Mouse (Mus musculus) embryonic facial prominence, embryonic 10.5 days (tissue): ENCODE measurements around the gene Vwf. TPM values are rescaled to one million over a fixed set of nuclear protein-coding genes. Genes with fewer than 3 reads are reported as not detected.

Experiments used
- DNase-seq: peaks from one replicate; pipeline ENCODE4 v3.0.0-alpha.2; 2017; ENCODE audit warnings: low spot score
- H3K27ac ChIP-seq: fragments of 300-500 bp; sonication (generic); replicated peaks from 2 replicates; pipeline ENCODE4 v1.5.1; 2016; ENCODE audit warnings: mild to moderate bottlenecking
- H3K27me3 ChIP-seq: fragments of 300-500 bp; sonication (generic); replicated peaks from 2 replicates; pipeline ENCODE4 v1.6.1; 2016; ENCODE audit warnings: low read depth, mild to moderate bottlenecking; ENCODE audit not compliant: poor library complexity, severe bottlenecking
- H3K36me3 ChIP-seq: fragments of 300-500 bp; sonication (generic); replicated peaks from 2 replicates; pipeline ENCODE4 v1.6.1; 2016; ENCODE audit warnings: mild to moderate bottlenecking, moderate library complexity
- H3K4me1 ChIP-seq: fragments of 300-500 bp; sonication (generic); 2 replicates; pipeline ENCODE4 v1.6.1; 2016
- H3K4me3 ChIP-seq: fragments of 300-500 bp; sonication (generic); 2 replicates; pipeline ENCODE4 v1.5.1; 2016; ENCODE audit warnings: mild to moderate bottlenecking, moderate library complexity
- H3K9me3 ChIP-seq: fragments of 300-500 bp; sonication (generic); 2 replicates; pipeline ENCODE4 v1.6.1; 2016; ENCODE audit warnings: mild to moderate bottlenecking
- WGBS: fragments of 180-500 bp; shearing (Covaris S2); methylation state at CpG from one replicate; pipeline ENCODE4 v1.1.7; 2016; 5-methylcytosine and 5-hydroxymethylcytosine counted together
- polyA plus RNA-seq: library from polyadenylated mRNA; unstranded; fragments of >200 nt; fragmentation: Nextera tagmentation; extraction: Ambion mirVana; gene quantifications from 2 replicates; pipeline ENCODE4 v1.2.1, GENCODE M21; 2016

The Vwf gene
- polyA plus RNA-seq, 1 experiment from 2014 or later: 8.6 TPM

GRCm38 (mm10) chr6:125526066-125526465, 20.5 kb upstream of the Vwf start:
- H3K27ac ChIP-seq: no peak overlapping the region
- no peaks in the 10 kb centered on the region for H3K36me3 ChIP-seq
- no peaks in the 10 kb centered on the region for H3K27me3 ChIP-seq
- no peak overlapping the region for H3K4me3 ChIP-seq
- 71% methylated on average over 3 of the region's 3 CpGs for WGBS
- no peaks in the 10 kb centered on the region for H3K4me1 ChIP-seq
- no peaks in the 10 kb centered on the region for H3K9me3 ChIP-seq
- DNase-seq: no peak

DNA sequence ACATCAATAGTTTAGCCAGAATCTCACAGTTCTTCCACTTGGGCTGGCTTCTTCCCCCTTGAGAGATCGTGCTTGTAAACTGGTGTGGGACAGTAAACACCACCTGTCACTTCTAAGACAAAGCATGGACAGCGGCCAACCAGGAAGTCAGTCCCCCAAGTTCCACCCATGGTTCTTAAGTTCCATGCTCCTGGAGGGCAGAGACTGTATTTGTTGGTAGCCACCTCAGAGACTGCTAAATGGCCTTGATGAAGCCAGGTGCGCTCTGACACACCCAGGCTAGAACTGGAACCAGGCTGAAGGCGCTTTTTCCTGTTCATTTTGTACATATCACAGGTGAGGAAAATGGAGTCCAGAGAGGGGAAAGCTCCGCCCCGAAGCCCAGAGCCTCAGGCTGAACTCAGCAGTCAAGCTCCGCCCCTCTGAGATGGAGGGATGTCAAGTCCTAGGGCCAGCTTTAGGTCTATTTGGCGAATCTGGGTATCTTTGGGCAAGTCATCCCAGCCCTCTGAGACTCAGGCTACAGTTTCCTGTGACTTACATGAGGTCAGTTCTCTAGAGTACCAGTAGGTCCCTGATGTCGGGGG, 17.9 kb upstream of the Vwf start:
- Histone ChIP-seq H3K27me3 (no peaks in the 10 kb centered on the region), H3K36me3 (no peaks in the 10 kb centered on the region), H3K4me3 (no peak overlapping the region), H3K4me1 (no peaks in the 10 kb centered on the region), H3K9me3 (no peaks in the 10 kb centered on the region), H3K27ac (no peak overlapping the region)
- WGBS: 87% methylated on average over 9 of the region's 9 CpGs
- DNase-seq: no peak

DNA sequence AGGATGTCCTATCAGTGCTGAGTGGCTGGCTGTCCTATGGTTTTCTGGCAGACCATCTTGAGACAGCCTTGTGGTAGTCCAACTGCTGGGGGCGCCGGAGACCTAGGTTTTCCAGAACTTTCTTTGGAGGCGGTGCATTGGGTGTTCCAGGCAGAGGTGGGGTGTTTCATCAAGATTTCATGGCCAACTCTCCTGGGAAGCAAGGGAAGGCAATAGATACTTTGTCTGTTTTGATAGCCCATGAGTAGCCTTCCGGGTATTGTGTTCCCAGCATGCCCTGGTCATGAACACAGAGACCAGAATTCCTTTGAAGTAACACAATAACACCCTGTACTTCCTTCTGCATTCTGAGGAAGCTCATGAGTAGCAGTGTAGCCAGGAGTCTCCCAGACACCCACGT, 17.1 kb upstream of the Vwf start:
- H3K4me1 ChIP-seq: no peaks in the 10 kb centered on the region
- WGBS: 82% methylated on average over 5 of the region's 5 CpGs
- DNase-seq: no peak
- H3K27me3 ChIP-seq: no peaks in the 10 kb centered on the region
- H3K36me3 ChIP-seq: no peaks in the 10 kb centered on the region
- H3K9me3 ChIP-seq: no peaks in the 10 kb centered on the region
- no peak overlapping the region for H3K4me3 ChIP-seq
- H3K27ac ChIP-seq: no peak overlapping the region

GRCm38 (mm10) chr6:125533104-125533650, 13.4 kb upstream of the Vwf start:
- DNase-seq: no peak
- Histone ChIP-seq H3K9me3 (no peaks in the 10 kb centered on the region), H3K27me3 (no peaks in the 10 kb centered on the region), H3K4me1 (no peaks in the 10 kb centered on the region), H3K27ac (no peak overlapping the region), H3K36me3 (no peaks in the 10 kb centered on the region), H3K4me3 (no peak overlapping the region)
- WGBS: 87% methylated on average over 11 of the region's 11 CpGs

- H3K27ac ChIP-seq: no peak overlapping the region
- DNase-seq: no peak
- peaks cover 3% of the 10 kb centered on the region; the same call in 1 of the 2 replicates for H3K4me1 ChIP-seq
- 83% methylated on average over 5 of the region's 5 CpGs for WGBS
- no peak overlapping the region for H3K4me3 ChIP-seq
- no peaks in the 10 kb centered on the region for H3K9me3 ChIP-seq
- H3K36me3 ChIP-seq: no peaks in the 10 kb centered on the region
- no peaks in the 10 kb centered on the region for H3K27me3 ChIP-seq
Measured at GRCm38 (mm10) chr6:125534990-125535389, 11.6 kb upstream of the Vwf start.

DNA sequence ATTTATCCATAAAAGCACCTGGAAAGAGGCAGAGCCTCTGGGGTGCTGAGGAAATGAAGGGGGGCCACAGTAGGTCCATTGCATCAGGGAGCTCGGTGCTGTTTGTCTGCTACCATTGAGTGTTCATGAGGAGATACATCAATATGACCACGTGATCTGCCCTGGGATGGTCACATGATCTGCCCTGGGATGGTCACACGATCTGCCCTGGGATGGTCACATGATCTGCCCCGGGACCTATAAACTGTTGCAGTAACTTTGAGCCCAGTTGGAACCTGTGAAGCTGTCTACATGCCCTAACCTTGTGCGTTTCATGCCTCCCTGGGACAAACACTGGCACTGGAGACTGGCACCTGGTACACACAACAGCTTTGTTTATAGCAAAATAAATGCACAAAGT, 8.1 kb upstream of the Vwf start:
- WGBS: 83% methylated on average over 5 of the region's 5 CpGs
- no peaks in the 10 kb centered on the region for H3K9me3 ChIP-seq

DNA sequence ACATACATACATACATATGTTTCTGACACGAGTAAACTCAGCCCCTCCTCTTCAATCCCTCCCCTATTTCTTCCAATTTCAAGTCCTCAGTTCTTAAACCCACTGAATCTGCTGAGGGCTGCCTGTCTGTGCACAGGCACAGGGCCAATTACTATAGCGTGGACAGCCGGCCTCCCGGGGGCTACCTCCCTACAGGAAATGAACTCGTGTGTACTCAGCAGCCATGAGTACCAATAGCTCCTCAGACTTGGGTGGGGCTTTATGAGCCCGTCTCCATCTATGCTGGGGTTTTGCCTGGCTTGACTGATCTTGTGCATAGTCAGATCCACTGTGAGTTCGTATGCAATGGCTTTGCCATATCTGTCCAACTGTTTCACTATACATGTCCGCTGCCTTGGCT, 7.2 kb upstream of the Vwf start:
- WGBS: 78% methylated on average over 8 of the region's 8 CpGs
- peaks cover 3% of the 10 kb centered on the region; the same call in 1 of the 2 replicates for H3K4me1 ChIP-seq
- no peak for DNase-seq
- no peak overlapping the region for H3K27ac ChIP-seq
- no peaks in the 10 kb centered on the region for H3K9me3 ChIP-seq
- H3K4me3 ChIP-seq: no peak overlapping the region
- H3K27me3 ChIP-seq: no peaks in the 10 kb centered on the region
- no peaks in the 10 kb centered on the region for H3K36me3 ChIP-seq

More for the DNA sequence above, 8.1 kb upstream of the Vwf start:
- Histone ChIP-seq H3K4me1 (peaks cover 3% of the 10 kb centered on the region; the same call in 1 of the 2 replicates), H3K4me3 (no peak overlapping the region), H3K27me3 (no peaks in the 10 kb centered on the region), H3K27ac (no peak overlapping the region), H3K36me3 (no peaks in the 10 kb centered on the region)
- no peak for DNase-seq

DNA sequence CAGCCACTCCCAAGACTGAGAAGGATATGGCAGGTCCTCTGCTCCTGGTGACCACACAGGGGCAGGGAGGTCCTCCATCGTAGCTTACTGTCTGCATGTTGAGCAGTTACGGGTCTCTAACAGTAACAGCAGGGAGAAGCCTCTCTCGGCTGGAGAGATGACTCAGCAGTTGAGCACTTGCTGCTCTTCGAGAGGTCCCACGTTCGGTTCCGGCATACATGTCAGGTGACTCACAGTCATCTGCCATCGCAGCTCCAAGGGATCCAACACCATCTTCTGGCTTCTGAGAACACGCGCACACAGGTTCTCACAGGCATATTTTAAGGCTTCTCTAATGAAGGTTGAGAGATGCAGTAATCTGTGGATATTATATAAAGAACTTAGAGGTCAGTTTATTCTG, 6.4 kb upstream of the Vwf start:
- DNase-seq: no peak
- Histone ChIP-seq H3K4me3 (no peak overlapping the region), H3K4me1 (peaks cover 3% of the 10 kb centered on the region; the same call in 1 of the 2 replicates), H3K9me3 (no peaks in the 10 kb centered on the region), H3K27me3 (no peaks in the 10 kb centered on the region), H3K36me3 (no peaks in the 10 kb centered on the region), H3K27ac (no peak overlapping the region)
- 86% methylated on average over 10 of the region's 10 CpGs for WGBS

- no peak overlapping the region for H3K4me3 ChIP-seq
- no peaks in the 10 kb centered on the region for H3K27me3 ChIP-seq
- peaks cover 3% of the 10 kb centered on the region; the same call in 1 of the 2 replicates for H3K4me1 ChIP-seq
- WGBS: 91% methylated on average over 6 of the region's 6 CpGs
- H3K36me3 ChIP-seq: no peaks in the 10 kb centered on the region
- DNase-seq: no peak
- H3K9me3 ChIP-seq: no peaks in the 10 kb centered on the region
- H3K27ac ChIP-seq: no peak overlapping the region
Measured at GRCm38 (mm10) chr6:125540826-125541225, 5.7 kb upstream of the Vwf start.

- Histone ChIP-seq H3K4me3 (no peak overlapping the region), H3K27ac (no peak overlapping the region), H3K4me1 (peaks cover 3% of the 10 kb centered on the region; the same call in 1 of the 2 replicates), H3K9me3 (no peaks in the 10 kb centered on the region), H3K27me3 (no peaks in the 10 kb centered on the region), H3K36me3 (no peaks in the 10 kb centered on the region)
- WGBS: 86% methylated on average over 6 of the region's 6 CpGs
- no peak for DNase-seq
Measured at GRCm38 (mm10) chr6:125541296-125541695, 5.3 kb upstream of the Vwf start.

DNA sequence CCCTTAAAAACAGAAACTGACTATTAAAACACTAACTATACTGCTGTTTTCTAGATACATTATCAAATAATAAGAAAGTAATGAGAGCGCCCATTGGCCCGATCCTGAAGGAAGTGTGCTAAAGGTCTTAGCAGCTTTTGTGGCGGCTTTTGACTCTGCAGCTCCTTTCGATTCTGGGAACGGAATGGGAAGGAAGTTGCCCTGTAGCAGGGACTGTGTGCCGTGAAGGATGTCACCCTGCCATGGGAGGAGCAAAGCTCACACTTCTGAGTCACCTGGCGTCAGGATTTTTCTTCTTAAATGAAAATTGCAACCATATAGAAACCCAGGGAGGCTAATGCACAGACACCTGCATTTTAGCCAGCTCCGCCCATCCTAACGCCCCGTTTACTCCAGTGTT, 1.8 kb downstream of the Vwf start:
- peaks cover 15% of the 10 kb centered on the region; the same call in 1 of the 2 replicates for H3K4me1 ChIP-seq
- H3K27me3 ChIP-seq: no peaks in the 10 kb centered on the region
- no peak overlapping the region for H3K4me3 ChIP-seq
- H3K27ac ChIP-seq: no peak overlapping the region
- DNase-seq: no peak
- no peaks in the 10 kb centered on the region for H3K9me3 ChIP-seq
- 78% methylated on average over 10 of the region's 10 CpGs for WGBS
- H3K36me3 ChIP-seq: no peaks in the 10 kb centered on the region

GRCm38 (mm10) chr6:125550172-125550571, 3.6 kb downstream of the Vwf start:
- no peaks in the 10 kb centered on the region for H3K27me3 ChIP-seq
- WGBS: 80% methylated on average over 5 of the region's 5 CpGs
- peaks cover 15% of the 10 kb centered on the region; the same call in 1 of the 2 replicates for H3K4me1 ChIP-seq
- DNase-seq: no peak
- H3K27ac ChIP-seq: no peak overlapping the region
- H3K4me3 ChIP-seq: no peak overlapping the region
- no peaks in the 10 kb centered on the region for H3K36me3 ChIP-seq
- no peaks in the 10 kb centered on the region for H3K9me3 ChIP-seq

DNA sequence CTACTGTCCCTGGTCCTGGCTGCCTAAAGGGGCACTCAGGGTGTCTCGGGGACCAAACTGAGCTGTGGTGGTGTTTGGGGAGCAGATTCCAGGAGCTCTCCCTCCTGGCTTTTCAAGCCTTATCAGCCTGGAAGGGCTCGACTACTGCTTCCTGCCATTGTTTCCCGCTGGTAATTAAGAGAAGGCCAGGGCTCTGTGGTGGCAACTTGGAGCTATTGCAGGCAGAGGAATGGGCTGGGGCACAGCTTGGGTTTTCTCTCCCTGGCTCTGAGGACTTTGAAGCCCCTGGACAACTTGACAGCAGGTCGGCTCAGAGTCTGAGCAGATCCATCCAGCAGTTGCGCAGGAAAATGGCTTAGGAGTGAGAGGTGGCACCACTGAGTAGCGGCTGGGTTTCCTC, 6.2 kb downstream of the Vwf start:
- no peak for DNase-seq
- peaks cover 15% of the 10 kb centered on the region; the same call in 1 of the 2 replicates for H3K4me1 ChIP-seq
- no peak overlapping the region for H3K4me3 ChIP-seq
- H3K9me3 ChIP-seq: no peaks in the 10 kb centered on the region
- H3K27ac ChIP-seq: no peak overlapping the region
- 71% methylated on average over 6 of the region's 6 CpGs for WGBS
- H3K27me3 ChIP-seq: no peaks in the 10 kb centered on the region
- no peaks in the 10 kb centered on the region for H3K36me3 ChIP-seq
